Mouse (Mus musculus) lung, adult 2 months (tissue): Measurements from ENCODE around the gene Serpina1b.
"Not testable (repeated sequence)": the region's sequence is repeated elsewhere in the genome, so short reads cannot be mapped to it uniquely, and the experiment has no call there.

Experiments
- CTCF ChIP-seq: fragments of 200-500 bp; IDR thresholded peaks from 2 replicates; pipeline ENCODE4 v1.5.1; 2011; ENCODE audit warnings: mild to moderate bottlenecking, low read length, control low read depth; ENCODE audit not compliant: insufficient read depth
- POLR2A ChIP-seq: fragments of 200-500 bp; IDR thresholded peaks from 2 replicates; pipeline ENCODE4 v1.6.1; 2011; ENCODE audit warnings: low read depth, mild to moderate bottlenecking, control low read depth, low read length, borderline replicate concordance; ENCODE audit errors: extremely low read depth

DNA sequence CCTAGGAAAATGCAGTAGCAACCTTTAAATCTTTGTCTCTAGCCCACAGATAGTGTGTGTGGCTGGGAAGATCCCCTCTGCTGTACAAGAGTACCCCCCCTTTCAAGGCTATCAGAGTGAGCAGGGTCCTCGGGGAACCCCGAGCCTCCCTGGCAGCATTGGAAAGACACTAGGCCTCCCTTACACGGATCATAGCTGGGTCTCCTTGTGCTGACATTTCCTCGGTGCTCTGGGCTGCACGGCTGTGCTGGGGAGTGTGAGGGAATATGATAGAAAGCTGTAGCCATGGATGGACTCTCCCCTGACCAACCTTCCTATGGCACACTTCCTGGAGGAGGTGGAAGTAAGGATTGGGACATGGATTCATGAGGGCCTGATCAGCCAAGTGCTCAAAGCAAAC lies 84.2 kb downstream of the Serpina1b start:
- TF ChIP-seq CTCF, POLR2A: not testable (repeated sequence)
